Comparison of ENCODE assay signal across 10 mouse cellular contexts in the genomic region with DNA sequence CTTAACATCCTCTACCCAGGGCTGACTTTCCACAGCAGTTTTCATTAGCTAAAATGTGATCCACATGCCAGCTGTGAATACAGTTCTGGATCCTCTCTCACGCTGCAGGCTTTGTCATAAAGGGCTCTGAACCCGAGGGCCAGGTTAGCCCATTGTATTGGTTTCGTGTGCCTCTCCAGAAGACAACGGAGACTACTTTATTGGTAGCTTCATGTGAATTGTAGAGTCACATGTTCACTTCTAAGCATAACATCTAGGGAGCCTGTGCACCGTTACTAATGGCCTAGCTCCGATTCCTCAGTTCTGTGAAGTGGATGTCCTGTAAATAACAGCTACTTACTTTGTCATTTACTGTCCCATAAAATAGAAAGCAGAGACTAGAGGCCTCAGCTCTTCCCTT. TPM values are rescaled to one million over a fixed set of nuclear protein-coding genes. Genes with fewer than 3 reads are reported as not detected.
DNase-seq lines count a peak whose midpoint lies in the region; ATAC-seq and TF ChIP-seq lines count a peak whose summit lies in the region.
"Had no signal": no experiment of that assay in that cellular context is flagged by ENCODE, and none has a peak within 500 bp of the region (broad histone marks: within the 10 kb centered on the region; RNA-seq: fewer than 3 reads in every experiment).

No protein-coding gene starts in this region.

- TF ChIP-seq RAD21 in MEL (IDR thresholded peaks at IDR 0.05; ENCODE audit: low read depth, low read length): no peak

- TF ChIP-seq CTCF in MEL (IDR thresholded peaks at IDR 0.05 in 2 of 3, conservative IDR thresholded peaks at IDR 0.05 in 1 of 3; ENCODE audit: control insufficient read depth in 1 of 3, insufficient read depth in 1 of 3, low read depth in 2 of 3, low read length in 3 of 3, poor library complexity in 1 of 3, severe bottlenecking in 1 of 3): no peak

- peaks cover 32% of the 10 kb centered on the region for H3K4me1 ChIP-seq in hindbrain, embryonic 13.5 days (replicated peaks)
- H3K4me1 ChIP-seq in hindbrain, embryonic 12.5 days: peaks cover 27% of the 10 kb centered on the region
- peaks cover 11 to 24% of the 10 kb centered on the region in 2 experiments for H3K4me1 ChIP-seq in MEL (ENCODE audit: control insufficient read depth in 1 of 2, insufficient read depth in 2 of 2, low read length in 2 of 2)
- H3K4me1 ChIP-seq in liver, embryonic 16.5 days (ENCODE audit: control insufficient read depth, low read depth, low read length): peaks cover 57% of the 10 kb centered on the region
- peaks cover 30% of the 10 kb centered on the region for H3K4me1 ChIP-seq in midbrain, embryonic 13.5 days (replicated peaks)

- TF ChIP-seq POLR2A in MEL (IDR thresholded peaks at IDR 0.05; ENCODE audit: control insufficient read depth in 1 of 2, insufficient read depth in 1 of 2, low read depth in 1 of 2, low read length in 2 of 2, poor library complexity in 1 of 2): no peak

- WGBS in hindbrain, embryonic 13.5 days: 80% methylated on average over 6 of the region's 6 CpGs
- 83% methylated on average over 6 of the region's 6 CpGs for WGBS in hindbrain, embryonic 12.5 days
- 45% methylated on average over 6 of the region's 6 CpGs for WGBS in liver, embryonic 16.5 days (ENCODE audit: insufficient replicate concordance)
- WGBS in midbrain, embryonic 13.5 days: 85% methylated on average over 6 of the region's 6 CpGs

- peak; percentile 9 for DNase-seq in 3T3-L1 (ENCODE audit: low read depth, low spot score)
- DNase-seq in MEL (ENCODE audit: low read depth, low spot score): no peak
- no peak for DNase-seq in urinary bladder, adult 2 months (ENCODE audit: low spot score)
- DNase-seq: cerebellum, postnatal 14 days; thymus, adult 18-20 months had no signal

- H3K27ac ChIP-seq in hindbrain, embryonic 13.5 days: no peak overlapping the region
- no peak overlapping the region for H3K27ac ChIP-seq in hindbrain, embryonic 12.5 days
- peak overlapping the region; percentile 98 for H3K27ac ChIP-seq in MEL (ENCODE audit: control insufficient read depth, low read depth, low read length)
- peak overlapping the region; percentile 7 for H3K27ac ChIP-seq in liver, embryonic 16.5 days (ENCODE audit: low read length)
- H3K27ac ChIP-seq in midbrain, embryonic 13.5 days: no peak overlapping the region
- H3K27ac ChIP-seq: forebrain, embryonic 10.5 days had no signal

- H3K4me3 ChIP-seq in hindbrain, embryonic 13.5 days: no peak overlapping the region
- H3K4me3 ChIP-seq in hindbrain, embryonic 12.5 days: no peak overlapping the region
- peak overlapping the region; percentile 48 to 66 for H3K4me3 ChIP-seq in MEL (ENCODE audit: control insufficient read depth in 1 of 2, insufficient read depth in 1 of 2, low read depth in 2 of 2, low read length in 2 of 2)
- H3K4me3 ChIP-seq in liver, embryonic 16.5 days (ENCODE audit: low read depth, low read length): peak overlapping the region; percentile 2
- no peak overlapping the region for H3K4me3 ChIP-seq in midbrain, embryonic 13.5 days (replicated peaks)
- H3K4me3 ChIP-seq: forebrain, embryonic 10.5 days had no signal

- peak overlapping the region; percentile 97 for H3K4me2 ChIP-seq in hindbrain, embryonic 13.5 days
- H3K4me2 ChIP-seq in hindbrain, embryonic 12.5 days (replicated peaks): no peak overlapping the region
- peak overlapping the region; percentile 55 for H3K4me2 ChIP-seq in liver, embryonic 16.5 days (ENCODE audit: low read depth, low read length)
- no peak overlapping the region for H3K4me2 ChIP-seq in midbrain, embryonic 13.5 days (replicated peaks)

- no peak overlapping the region for H3K9ac ChIP-seq in hindbrain, embryonic 13.5 days
- no peak overlapping the region for H3K9ac ChIP-seq in hindbrain, embryonic 12.5 days
- peak overlapping the region; percentile 59 for H3K9ac ChIP-seq in MEL (ENCODE audit: control insufficient read depth, low read depth, low read length, poor library complexity, severe bottlenecking)
- peak overlapping the region; percentile 25 for H3K9ac ChIP-seq in liver, embryonic 16.5 days (ENCODE audit: low read depth, low read length)
- no peak overlapping the region for H3K9ac ChIP-seq in midbrain, embryonic 13.5 days (replicated peaks)

- no peak for TF ChIP-seq EP300 in MEL (IDR thresholded peaks at IDR 0.05; ENCODE audit: low read depth in 1 of 2, low read length in 2 of 2)

- no peak for ATAC-seq in hindbrain, embryonic 13.5 days (ENCODE audit: low FRiP score)
- no peak for ATAC-seq in hindbrain, embryonic 12.5 days (ENCODE audit: low FRiP score)
- no peak for ATAC-seq in liver, embryonic 16.5 days (ENCODE audit: low read depth)
- ATAC-seq in midbrain, embryonic 13.5 days: no peak

- no peaks in the 10 kb centered on the region for H3K36me3 ChIP-seq in hindbrain, embryonic 13.5 days
- no peaks in the 10 kb centered on the region for H3K36me3 ChIP-seq in hindbrain, embryonic 12.5 days
- H3K36me3 ChIP-seq in MEL (ENCODE audit: control insufficient read depth in 1 of 2, insufficient read depth in 2 of 2, low read length in 2 of 2): peaks cover 0 to 23% of the 10 kb centered on the region in 2 experiments; a peak in 2 of 4 replicates
- H3K36me3 ChIP-seq in liver, embryonic 16.5 days (ENCODE audit: control insufficient read depth, insufficient read depth): no peaks in the 10 kb centered on the region
- H3K36me3 ChIP-seq in midbrain, embryonic 13.5 days: no peaks in the 10 kb centered on the region
- H3K36me3 ChIP-seq: forebrain, embryonic 10.5 days had no signal

- no peaks in the 10 kb centered on the region for H3K9me3 ChIP-seq in hindbrain, embryonic 13.5 days
- H3K9me3 ChIP-seq in hindbrain, embryonic 12.5 days (replicated peaks): no peaks in the 10 kb centered on the region
- H3K9me3 ChIP-seq in MEL (replicated peaks; ENCODE audit: insufficient read depth, low read length): no peaks in the 10 kb centered on the region
- no peaks in the 10 kb centered on the region for H3K9me3 ChIP-seq in liver, embryonic 16.5 days (replicated peaks; ENCODE audit: control insufficient read depth, low read length)
- no peaks in the 10 kb centered on the region for H3K9me3 ChIP-seq in midbrain, embryonic 13.5 days
- H3K9me3 ChIP-seq: forebrain, embryonic 10.5 days had no signal

- peaks cover 8% of the 10 kb centered on the region for H3K79me2 ChIP-seq in MEL (ENCODE audit: control insufficient read depth, insufficient read depth, low read length, poor library complexity)

- H3K27me3 ChIP-seq in hindbrain, embryonic 13.5 days: peaks cover 62% of the 10 kb centered on the region
- peaks cover 55% of the 10 kb centered on the region for H3K27me3 ChIP-seq in hindbrain, embryonic 12.5 days
- no peaks in the 10 kb centered on the region for H3K27me3 ChIP-seq in MEL (ENCODE audit: control insufficient read depth in 1 of 2, insufficient read depth in 2 of 2, low read length in 2 of 2)
- peaks cover 27% of the 10 kb centered on the region for H3K27me3 ChIP-seq in liver, embryonic 16.5 days (ENCODE audit: control insufficient read depth, insufficient read depth, low read depth, low read length)
- peaks cover 55% of the 10 kb centered on the region for H3K27me3 ChIP-seq in midbrain, embryonic 13.5 days

TF ChIP-seq in MEL, 35 proteins besides CTCF, POLR2A, EP300 and RAD21:
- TF ChIP-seq USF2 (IDR thresholded peaks at IDR 0.05; ENCODE audit: borderline replicate concordance in 1 of 2, insufficient read depth in 1 of 2, low read depth in 1 of 2, low read length in 2 of 2) (no peak), USF1 (IDR thresholded peaks at IDR 0.05; ENCODE audit: low read depth, low read length) (peak; percentile 52; the same call in 1 of the 2 replicates), SIN3A (IDR thresholded peaks at IDR 0.05; ENCODE audit: low read length) (no peak; the same call in 1 of the 2 replicates), BHLHE40 (IDR thresholded peaks at IDR 0.05; ENCODE audit: borderline replicate concordance, low read depth, low read length) (no peak), MYC (IDR thresholded peaks at IDR 0.05; ENCODE audit: low read depth, low read length) (no peak), MAX (IDR thresholded peaks at IDR 0.05; ENCODE audit: low read length) (peak; percentile 67; the same call in 1 of the 2 replicates), MEF2A (IDR thresholded peaks at IDR 0.05; ENCODE audit: extremely low read depth, insufficient replicate concordance, low read depth, low read length, poor library complexity, severe bottlenecking) (no peak), ZC3H11A (IDR thresholded peaks at IDR 0.05; ENCODE audit: low read depth, low read length) (no peak)

RNA-seq across cellular contexts. Expression of a gene that starts 3.6 kb away (rescaled TPM):
- polyA plus RNA-seq in hindbrain, embryonic 13.5 days (2015; fragmentation: Nextera tagmentation; extraction: Ambion mirVana): 2.8 and 3.5 TPM in 2 replicates
- polyA plus RNA-seq in hindbrain, embryonic 12.5 days (2016; fragmentation: Nextera tagmentation; extraction: Ambion mirVana): 2.1 and 2.4 TPM in 2 replicates
- total RNA-seq in MEL (2012; rRNA removed): 3.5 and 3.7 TPM in 2 replicates
- 1 to 10 TPM in 1 of 2 experiments, not detected in 1; 5.7 TPM for polyA plus RNA-seq in MEL (2012; ENCODE audit: insufficient read depth in 1 of 2, insufficient read length in 2 of 2, low read depth in 1 of 2, low replicate concordance in 2 of 2, missing spikeins in 1 of 2)
- polyA plus RNA-seq in liver, embryonic 16.5 days (2015; fragmentation: Nextera tagmentation; extraction: Ambion mirVana): 1.1 and 1.4 TPM in 2 replicates
- 8.0 and 9.6 TPM in 2 replicates for polyA plus RNA-seq in urinary bladder, adult 2 months (2012; rRNA removed)
- 0.54 and 0.90 TPM in 2 replicates for polyA plus RNA-seq in midbrain, embryonic 13.5 days (2015; fragmentation: Nextera tagmentation; extraction: Ambion mirVana)

RNA-seq across cellular contexts. Expression of a gene that starts 55.0 kb away (rescaled TPM):
- 55.7 and 59.8 TPM in 2 replicates for polyA plus RNA-seq in hindbrain, embryonic 13.5 days (2015; fragmentation: Nextera tagmentation; extraction: Ambion mirVana)
- polyA plus RNA-seq in hindbrain, embryonic 12.5 days (2016; fragmentation: Nextera tagmentation; extraction: Ambion mirVana): 45.8 and 48.0 TPM in 2 replicates
- total RNA-seq in MEL (2012; rRNA removed): 21.0 and 22.0 TPM in 2 replicates
- polyA plus RNA-seq in MEL (2012; ENCODE audit: insufficient read depth in 1 of 2, insufficient read length in 2 of 2, low read depth in 1 of 2, low replicate concordance in 2 of 2, missing spikeins in 1 of 2): 10 to 100 TPM in 1 of 2 experiments, not detected in 1; 26.2 TPM
- polyA plus RNA-seq in liver, embryonic 16.5 days (2015; fragmentation: Nextera tagmentation; extraction: Ambion mirVana): 14.1 and 16.1 TPM in 2 replicates
- 31.0 and 38.4 TPM in 2 replicates for polyA plus RNA-seq in urinary bladder, adult 2 months (2012; rRNA removed)
- polyA plus RNA-seq in midbrain, embryonic 13.5 days (2015; fragmentation: Nextera tagmentation; extraction: Ambion mirVana): 57.2 and 59.7 TPM in 2 replicates

Comparison
In these comparisons a context has a peak if more than half of its experiments do, and no peak if none do; other contexts are left out.
1. H3K4me2 ChIP-seq: peak in hindbrain, embryonic 13.5 days (single experiment) and liver, embryonic 16.5 days (single experiment); none in hindbrain, embryonic 12.5 days (single experiment) and midbrain, embryonic 13.5 days (single experiment).
2. H3K27ac ChIP-seq: peak in MEL (single experiment) and liver, embryonic 16.5 days (single experiment); none in hindbrain, embryonic 13.5 days (single experiment), hindbrain, embryonic 12.5 days (single experiment) and midbrain, embryonic 13.5 days (single experiment).
3. H3K4me3 ChIP-seq: peak in MEL (2 of 2) and liver, embryonic 16.5 days (single experiment); none in hindbrain, embryonic 13.5 days (single experiment), hindbrain, embryonic 12.5 days (single experiment) and midbrain, embryonic 13.5 days (single experiment).
4. H3K9ac ChIP-seq: peak in MEL (single experiment) and liver, embryonic 16.5 days (single experiment); none in hindbrain, embryonic 13.5 days (single experiment), hindbrain, embryonic 12.5 days (single experiment) and midbrain, embryonic 13.5 days (single experiment).